Mouse (Mus musculus) megakaryocyte, embryonic 14.5 days (primary cell): ENCODE data around the gene Rbm47. TPM values are rescaled to one million over a fixed set of nuclear protein-coding genes. Genes with fewer than 3 reads are reported as not detected.
"Not testable (repeated sequence)": the region's sequence is repeated elsewhere in the genome, so short reads cannot be mapped to it uniquely, and the experiment has no call there.

Experiments used
- H3K27me3 ChIP-seq: replicated peaks from 2 replicates; pipeline ENCODE3; 2012; ENCODE audit warnings: inconsistent platforms
- H3K36me3 ChIP-seq: replicated peaks from 2 replicates; pipeline ENCODE3; 2012; ENCODE audit warnings: low read length, inconsistent platforms, mixed read lengths
- H3K4me1 ChIP-seq: 2 replicates; pipeline ENCODE4 v1.6.1; 2012; ENCODE audit warnings: inconsistent platforms
- H3K4me3 ChIP-seq: replicated peaks from 2 replicates; pipeline ENCODE3; 2012; ENCODE audit warnings: moderate library complexity, mild to moderate bottlenecking, inconsistent platforms
- H3K9me3 ChIP-seq: 2 replicates; pipeline ENCODE4 v1.6.1; 2012; ENCODE audit warnings: inconsistent platforms
- FLI1 ChIP-seq: IDR thresholded peaks from 2 replicates; pipeline ENCODE4 v1.6.1; 2012; ENCODE audit warnings: low read length, inconsistent platforms, mixed read lengths
- GATA1 ChIP-seq: IDR thresholded peaks from 3 replicates; pipeline ENCODE4 v1.6.1; 2012; ENCODE audit warnings: mixed read lengths, low read length, inconsistent platforms, borderline replicate concordance
- polyA plus RNA-seq: library from polyadenylated mRNA; stranded (reverse); fragments of >175 nt; gene quantifications from 2 replicates; pipeline ENCODE4 v1.2.3, GENCODE M21; 2012; ENCODE audit warnings: low replicate concordance; ENCODE audit not compliant: insufficient read depth

Gene Rbm47
- polyA plus RNA-seq, 1 experiment, result 4.2 TPM

- Histone ChIP-seq H3K4me1 (no peaks in the 10 kb centered on the region), H3K4me3 (no peak overlapping the region), H3K9me3 (no peaks in the 10 kb centered on the region), H3K27me3 (peaks cover 2% of the 10 kb centered on the region), H3K36me3 (no peaks in the 10 kb centered on the region)
- TF ChIP-seq GATA1 (no peak), FLI1 (no peak)
These were observed 20.4 kb upstream of the Rbm47 start for GRCm38 (mm10) chr5:66193218-66193846.

- Histone ChIP-seq H3K36me3 (no peaks in the 10 kb centered on the region), H3K4me1 (no peaks in the 10 kb centered on the region), H3K27me3 (peaks cover 2% of the 10 kb centered on the region), H3K9me3 (no peaks in the 10 kb centered on the region), H3K4me3 (no peak overlapping the region)
- TF ChIP-seq GATA1, result no peak
- TF ChIP-seq FLI1, result no peak
These were observed 18.2 kb upstream of the Rbm47 start for GRCm38 (mm10) chr5:66191185-66191503.

DNA sequence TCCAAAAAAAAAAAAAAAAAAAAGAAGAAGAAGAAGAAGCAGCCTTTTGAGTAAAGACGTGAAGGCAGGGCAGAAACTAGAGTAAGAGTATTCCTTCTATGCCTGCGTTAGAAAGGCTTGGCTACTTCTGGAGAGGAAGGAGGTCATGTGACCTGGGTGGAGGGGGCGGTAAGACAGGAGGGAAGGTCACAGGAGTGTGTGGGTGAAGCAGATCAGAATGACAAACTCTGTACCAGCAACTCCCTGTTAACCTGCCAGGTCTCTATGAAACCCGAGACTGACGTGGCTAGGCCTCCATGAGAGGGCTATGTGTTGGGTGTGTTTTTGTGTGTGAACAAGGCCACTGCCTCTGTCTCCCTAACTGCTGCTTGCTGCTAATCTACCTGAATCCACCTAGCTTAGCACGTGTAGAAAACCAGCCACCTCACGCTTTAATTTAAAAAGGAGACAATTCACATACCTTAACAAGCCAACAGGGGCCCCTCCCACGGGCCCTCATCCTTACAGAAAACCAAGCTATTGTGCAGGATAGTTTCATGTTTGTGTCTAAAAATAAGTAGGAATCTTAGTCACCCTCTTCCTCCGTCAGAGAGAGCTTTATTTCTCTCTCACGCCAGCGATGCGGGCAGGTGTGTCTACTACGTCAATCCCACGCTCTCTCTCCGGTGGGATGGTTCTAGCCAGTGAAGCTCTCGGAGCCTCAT lies 17.7 kb upstream of the Rbm47 start:
- no peak for TF ChIP-seq FLI1
- no peak for TF ChIP-seq GATA1
- Histone ChIP-seq H3K4me3 (no peak overlapping the region), H3K9me3 (no peaks in the 10 kb centered on the region), H3K27me3 (peaks cover 2% of the 10 kb centered on the region), H3K36me3 (no peaks in the 10 kb centered on the region), H3K4me1 (no peaks in the 10 kb centered on the region)

GRCm38 (mm10) chr5:66188591-66188990 lies 15.7 kb upstream of the Rbm47 start:
- not testable (repeated sequence) for H3K4me1 ChIP-seq, H3K4me3 ChIP-seq, H3K27me3 ChIP-seq, H3K36me3 ChIP-seq, H3K9me3 ChIP-seq

DNA sequence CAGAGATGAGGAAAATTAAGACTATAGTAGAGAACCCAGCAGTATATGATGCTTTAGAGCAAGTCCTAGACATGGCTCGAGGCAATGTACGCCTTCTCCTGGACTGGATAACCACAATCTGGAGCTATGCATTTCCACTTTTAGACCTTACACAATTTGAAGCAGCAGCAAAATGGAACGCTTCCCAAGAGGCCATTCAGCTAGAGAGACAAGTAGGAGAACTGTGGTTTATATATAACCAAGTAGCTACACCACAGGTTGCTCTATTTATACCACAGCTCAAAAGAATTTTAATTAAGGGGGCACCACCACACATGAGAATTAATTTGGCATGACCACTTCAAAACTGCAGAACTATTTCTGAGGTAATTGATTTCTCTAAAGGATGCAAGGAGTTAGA lies 9.2 kb upstream of the Rbm47 start:
- H3K4me3 ChIP-seq, result no peak overlapping the region
- TF ChIP-seq FLI1, result no peak
- TF ChIP-seq GATA1, result no peak
- H3K36me3 ChIP-seq, result no peaks in the 10 kb centered on the region
- no peaks in the 10 kb centered on the region for H3K4me1 ChIP-seq
- H3K9me3 ChIP-seq, result no peaks in the 10 kb centered on the region
- no peaks in the 10 kb centered on the region for H3K27me3 ChIP-seq

GRCm38 (mm10) chr5:66174160-66174837 lies 1.4 kb upstream of the Rbm47 start:
- no peaks in the 10 kb centered on the region for H3K36me3 ChIP-seq
- no peak for TF ChIP-seq FLI1
- peaks cover 27% of the 10 kb centered on the region for H3K9me3 ChIP-seq
- no peaks in the 10 kb centered on the region for H3K4me1 ChIP-seq
- no peak overlapping the region for H3K4me3 ChIP-seq
- peaks cover 3% of the 10 kb centered on the region for H3K27me3 ChIP-seq

DNA sequence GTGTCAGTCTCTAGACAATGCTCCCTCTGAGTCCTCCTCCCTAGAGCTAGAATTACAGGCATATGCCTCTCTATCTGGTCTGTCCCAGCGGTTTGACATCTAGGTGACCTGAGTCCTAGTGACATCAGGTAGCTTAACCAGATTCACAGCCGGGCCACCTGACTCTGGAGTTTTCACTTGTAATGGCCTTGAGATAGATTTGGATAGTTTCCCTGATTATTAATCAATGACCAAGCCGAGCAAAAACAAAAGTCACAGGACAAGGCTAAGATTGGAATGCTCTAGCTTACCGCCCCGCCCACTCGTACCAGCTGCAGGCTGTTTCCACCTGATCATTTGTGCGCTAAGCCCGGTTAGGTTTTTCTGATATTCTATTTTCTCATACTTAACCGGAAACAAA lies 2.3 kb downstream of the Rbm47 start:
- Histone ChIP-seq H3K9me3 (peaks cover 14% of the 10 kb centered on the region), H3K36me3 (no peaks in the 10 kb centered on the region), H3K4me1 (no peaks in the 10 kb centered on the region; the same call in 1 of the 2 replicates), H3K27me3 (peaks cover 12% of the 10 kb centered on the region), H3K4me3 (no peak overlapping the region)
- TF ChIP-seq GATA1 (no peak), FLI1 (no peak)

GRCm38 (mm10) chr5:66169099-66169485 lies 3.8 kb downstream of the Rbm47 start:
- peaks cover 2% of the 10 kb centered on the region; the same call in 1 of the 2 replicates for H3K4me1 ChIP-seq
- 0 out of 2 replicates have a peak, but pooled peaks cover 1% of the 10 kb centered on the region for H3K9me3 ChIP-seq
- no peak overlapping the region for H3K4me3 ChIP-seq
- no peak for TF ChIP-seq FLI1
- no peaks in the 10 kb centered on the region for H3K36me3 ChIP-seq
- peaks cover 21% of the 10 kb centered on the region for H3K27me3 ChIP-seq

GRCm38 (mm10) chr5:66168462-66169098 lies 4.3 kb downstream of the Rbm47 start:
- no peaks in the 10 kb centered on the region for H3K36me3 ChIP-seq
- H3K4me1 ChIP-seq, result peaks cover 2% of the 10 kb centered on the region; the same call in 1 of the 2 replicates
- no peak overlapping the region for H3K4me3 ChIP-seq
- H3K9me3 ChIP-seq, result no peaks in the 10 kb centered on the region
- TF ChIP-seq GATA1, result no peak
- no peak for TF ChIP-seq FLI1
- H3K27me3 ChIP-seq, result peaks cover 21% of the 10 kb centered on the region

DNA sequence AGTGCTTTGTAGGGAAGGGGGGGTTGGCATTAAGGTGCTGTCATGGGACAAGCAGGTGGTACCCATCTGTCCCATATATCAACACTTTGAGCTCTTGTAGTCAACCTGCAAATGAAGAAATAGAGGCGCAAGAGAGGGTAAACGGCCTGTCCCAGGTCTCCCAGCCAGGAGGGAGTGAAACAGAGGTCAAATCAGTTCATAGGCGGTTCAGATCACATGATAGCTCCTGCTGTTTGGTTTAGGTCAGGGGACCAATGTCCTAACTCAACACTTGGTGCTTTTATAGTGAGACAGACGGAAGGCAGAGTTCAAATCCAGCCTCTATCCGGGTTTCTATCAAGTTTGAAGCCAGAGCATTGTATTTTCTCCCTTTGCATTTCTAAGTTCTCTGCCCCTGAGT lies 6.0 kb downstream of the Rbm47 start:
- H3K36me3 ChIP-seq, result no peaks in the 10 kb centered on the region
- H3K27me3 ChIP-seq, result peaks cover 20% of the 10 kb centered on the region
- H3K4me3 ChIP-seq, result no peak overlapping the region
- TF ChIP-seq GATA1 (no peak), FLI1 (no peak)
- H3K9me3 ChIP-seq, result no peaks in the 10 kb centered on the region
- H3K4me1 ChIP-seq, result peaks cover 2% of the 10 kb centered on the region; the same call in 1 of the 2 replicates
